Mouse (Mus musculus) erythroblast, embryonic 14.5 days (primary cell): Measurements from ENCODE around the gene Oprd1.

Experiments
- GATA1 ChIP-seq: IDR thresholded peaks from 2 replicates; pipeline ENCODE4 v1.6.1; 2012; ENCODE audit warnings: low read length, inconsistent platforms, mixed read lengths
- TAL1 ChIP-seq: IDR thresholded peaks from 3 replicates; pipeline ENCODE4 v1.6.1; 2012; ENCODE audit warnings: low read length, inconsistent platforms, mixed read lengths

- TF ChIP-seq GATA1 (no peak), TAL1 (no peak)
These were observed 51.1 kb downstream of the Oprd1 start for GRCm38 (mm10) chr4:132093136-132093535.
